Comparison of ENCODE assay signal across 13 mouse cellular contexts in the genomic region with DNA sequence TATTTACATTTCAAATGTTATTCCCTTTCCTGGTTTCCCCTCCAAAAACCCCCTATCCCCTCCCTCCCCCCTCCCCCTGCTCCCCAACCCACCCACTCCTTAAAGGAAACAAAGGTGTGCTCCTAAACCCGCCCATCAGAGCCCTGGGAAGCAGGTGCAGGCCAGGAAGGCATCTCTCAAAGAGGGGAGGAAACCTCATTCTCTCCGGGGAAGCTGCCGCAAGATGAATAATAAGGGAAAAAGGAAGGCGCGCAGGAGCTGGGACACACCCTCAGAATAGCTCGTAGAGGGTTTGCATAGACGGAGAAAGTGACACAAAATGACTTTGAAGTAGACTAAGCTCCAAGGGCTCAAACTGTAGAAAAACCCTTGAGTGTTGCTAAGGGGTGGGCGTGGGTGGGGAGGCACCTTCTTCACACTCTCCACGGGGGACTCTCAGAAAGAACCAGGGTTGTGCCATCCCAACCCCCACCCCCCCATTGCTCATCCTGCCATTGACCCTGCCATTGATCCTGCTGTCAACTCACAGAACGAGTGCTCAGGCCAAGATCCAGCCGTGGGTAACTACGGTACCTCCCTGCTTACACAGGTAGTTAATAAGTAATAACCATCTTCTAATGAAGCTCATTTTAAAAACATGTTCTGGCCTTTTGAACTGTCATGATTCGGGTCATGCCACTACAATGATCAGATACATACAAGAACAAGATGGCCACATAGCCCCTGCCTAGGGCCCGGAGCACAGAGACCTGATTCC. TPM values are rescaled to one million over a fixed set of nuclear protein-coding genes. Genes with fewer than 3 reads are reported as not detected.
A peak's percentile ranks its signal among the peaks of the same experiment; 100 is the strongest.
DNase-seq lines count a peak whose midpoint lies in the region; ATAC-seq lines count a peak whose summit lies in the region.
"Had no signal": no experiment of that assay in that cellular context is flagged by ENCODE, and none has a peak within 500 bp of the region (broad histone marks: within the 10 kb centered on the region; RNA-seq: fewer than 3 reads in every experiment).

No protein-coding gene starts in this region.

- 0 out of 2 replicates have a peak, but pooled peaks cover 6% of the 10 kb centered on the region for H3K4me1 ChIP-seq in forebrain, embryonic 15.5 days
- H3K4me1 ChIP-seq in forebrain, embryonic 14.5 days (ENCODE audit: control insufficient read depth, insufficient read depth, low read length), result no peaks in the 10 kb centered on the region
- H3K4me1 ChIP-seq in midbrain, embryonic 16.5 days (ENCODE audit: control insufficient read depth, insufficient read depth, low read length), result no peaks in the 10 kb centered on the region
- H3K4me1 ChIP-seq: limb, embryonic 13.5 days had no signal

- ATAC-seq in forebrain, embryonic 15.5 days (replicated peaks), result no peak; the same call in 1 of the 2 replicates
- ATAC-seq in forebrain, embryonic 14.5 days, result no peak
- ATAC-seq in midbrain, embryonic 16.5 days, result no peak
- ATAC-seq: Patski had no signal

- no peak overlapping the region for H3K27ac ChIP-seq in forebrain, embryonic 15.5 days (replicated peaks)
- no peak overlapping the region for H3K27ac ChIP-seq in forebrain, embryonic 14.5 days (ENCODE audit: low read depth, low read length)
- H3K27ac ChIP-seq in midbrain, embryonic 16.5 days (ENCODE audit: low read length), result no peak overlapping the region
- H3K27ac ChIP-seq: limb, embryonic 13.5 days had no signal

- no peaks in the 10 kb centered on the region for H3K27me3 ChIP-seq in forebrain, embryonic 15.5 days
- no peaks in the 10 kb centered on the region for H3K27me3 ChIP-seq in forebrain, embryonic 14.5 days (replicated peaks; ENCODE audit: control insufficient read depth, insufficient read depth, low read length)
- no peaks in the 10 kb centered on the region for H3K27me3 ChIP-seq in midbrain, embryonic 16.5 days (ENCODE audit: control insufficient read depth, insufficient read depth, low read depth, low read length)
- H3K27me3 ChIP-seq: Patski had no signal

- H3K9ac ChIP-seq in forebrain, embryonic 15.5 days (replicated peaks), result no peak overlapping the region
- no peak overlapping the region for H3K9ac ChIP-seq in forebrain, embryonic 14.5 days (ENCODE audit: low read length)
- H3K9ac ChIP-seq in midbrain, embryonic 16.5 days (ENCODE audit: low read depth, low read length), result no peak overlapping the region

- no peak overlapping the region for H3K4me3 ChIP-seq in forebrain, embryonic 15.5 days
- no peak overlapping the region for H3K4me3 ChIP-seq in forebrain, embryonic 14.5 days (ENCODE audit: low read depth, low read length)
- H3K4me3 ChIP-seq in midbrain, embryonic 16.5 days (ENCODE audit: low read depth, low read length), result no peak overlapping the region
- H3K4me3 ChIP-seq: limb, embryonic 13.5 days had no signal

- 41% methylated on average over 14 of the region's 14 CpGs for WGBS in forebrain, embryonic 15.5 days
- WGBS in forebrain, embryonic 14.5 days, result 40% methylated on average over 14 of the region's 14 CpGs
- 46% methylated on average over 13 of the region's 14 CpGs for WGBS in midbrain, embryonic 16.5 days

- no peak for DNase-seq in forebrain, embryonic 14.5 days (ENCODE audit: low spot score)
- DNase-seq in kidney, postnatal 36 days, result peak; percentile 35 to 37
- DNase-seq in kidney, postnatal 4 days, result no peak
- DNase-seq in WW6 (ENCODE audit: low read depth, low spot score), result peak; percentile 52
- DNase-seq in adrenal gland, adult 8-10 months, result no peak
- no peak for DNase-seq in thymus, postnatal 0 days (ENCODE audit: low spot score)
- DNase-seq: cerebellum, adult 11-12 months; layer of hippocampus, postnatal 36 days; right cerebral cortex, postnatal 14 days had no signal

- H3K4me2 ChIP-seq in forebrain, embryonic 15.5 days (replicated peaks), result peak overlapping the region; percentile 31; the same call in 1 of the 2 replicates
- H3K4me2 ChIP-seq in forebrain, embryonic 14.5 days (ENCODE audit: low read length), result no peak overlapping the region; the same call in 1 of the 2 replicates
- H3K4me2 ChIP-seq in midbrain, embryonic 16.5 days (ENCODE audit: low read length), result peak overlapping the region; percentile 23

- no peaks in the 10 kb centered on the region for H3K36me3 ChIP-seq in forebrain, embryonic 15.5 days
- H3K36me3 ChIP-seq in forebrain, embryonic 14.5 days (ENCODE audit: control insufficient read depth, insufficient read depth, low read length), result no peaks in the 10 kb centered on the region
- H3K36me3 ChIP-seq in midbrain, embryonic 16.5 days (ENCODE audit: control insufficient read depth, insufficient read depth, low read length), result no peaks in the 10 kb centered on the region

- H3K9me3 ChIP-seq in forebrain, embryonic 15.5 days, result no peaks in the 10 kb centered on the region
- no peaks in the 10 kb centered on the region for H3K9me3 ChIP-seq in forebrain, embryonic 14.5 days (replicated peaks; ENCODE audit: control insufficient read depth, low read length)
- H3K9me3 ChIP-seq in midbrain, embryonic 16.5 days (replicated peaks; ENCODE audit: control insufficient read depth, low read length, poor library complexity, severe bottlenecking), result no peaks in the 10 kb centered on the region
- H3K9me3 ChIP-seq: limb, embryonic 13.5 days had no signal

RNA-seq across cellular contexts. Expression of a gene that starts 18.4 kb away (rescaled TPM):
- polyA plus RNA-seq in forebrain, embryonic 15.5 days (2015; fragmentation: Nextera tagmentation; extraction: Ambion mirVana), result 2.7 and 3.2 TPM in 2 replicates
- 1.9 TPM in 2 replicates for polyA plus RNA-seq in forebrain, embryonic 14.5 days (2014; fragmentation: Nextera tagmentation; extraction: Ambion mirVana)
- 2.4 and 3.1 TPM in 2 replicates for polyA plus RNA-seq in midbrain, embryonic 16.5 days (2015; fragmentation: Nextera tagmentation; extraction: Ambion mirVana)
- 10 to 100 TPM; 34.0 to 40.5 (median 37.5) TPM for total RNA-seq in adrenal gland, adult 8-10 months (2022)
- polyA plus RNA-seq in thymus, postnatal 0 days (2015; fragmentation: Nextera tagmentation; extraction: Ambion mirVana), result 22.6 and 24.5 TPM in 2 replicates

RNA-seq across cellular contexts. Expression of a gene that starts 48.2 kb away (rescaled TPM):
- polyA plus RNA-seq in forebrain, embryonic 15.5 days (2015; fragmentation: Nextera tagmentation; extraction: Ambion mirVana), result 16.9 and 17.9 TPM in 2 replicates
- 20.9 and 21.2 TPM in 2 replicates for polyA plus RNA-seq in forebrain, embryonic 14.5 days (2014; fragmentation: Nextera tagmentation; extraction: Ambion mirVana)
- 10.1 and 15.6 TPM in 2 replicates for polyA plus RNA-seq in midbrain, embryonic 16.5 days (2015; fragmentation: Nextera tagmentation; extraction: Ambion mirVana)
- 10 to 100 TPM; 39.1 to 77.7 (median 55.6) TPM for total RNA-seq in adrenal gland, adult 8-10 months (2022)
- polyA plus RNA-seq in thymus, postnatal 0 days (2015; fragmentation: Nextera tagmentation; extraction: Ambion mirVana), result 60.4 and 62.3 TPM in 2 replicates

RNA-seq across cellular contexts. Expression of a gene that starts 48.5 kb away (rescaled TPM):
- 40.7 and 41.5 TPM in 2 replicates for polyA plus RNA-seq in forebrain, embryonic 15.5 days (2015; fragmentation: Nextera tagmentation; extraction: Ambion mirVana)
- 33.4 and 38.7 TPM in 2 replicates for polyA plus RNA-seq in forebrain, embryonic 14.5 days (2014; fragmentation: Nextera tagmentation; extraction: Ambion mirVana)
- 28.6 and 31.9 TPM in 2 replicates for polyA plus RNA-seq in midbrain, embryonic 16.5 days (2015; fragmentation: Nextera tagmentation; extraction: Ambion mirVana)
- total RNA-seq in adrenal gland, adult 8-10 months (2022), result 10 to 100 TPM; 29.0 to 30.4 (median 29.9) TPM
- polyA plus RNA-seq in thymus, postnatal 0 days (2015; fragmentation: Nextera tagmentation; extraction: Ambion mirVana), result 28.6 and 28.9 TPM in 2 replicates

RNA-seq across cellular contexts. Expression of a gene that starts 58.0 kb away (rescaled TPM):
- polyA plus RNA-seq in forebrain, embryonic 15.5 days (2015; fragmentation: Nextera tagmentation; extraction: Ambion mirVana), result 286 and 305 TPM in 2 replicates
- polyA plus RNA-seq in forebrain, embryonic 14.5 days (2014; fragmentation: Nextera tagmentation; extraction: Ambion mirVana), result 295 and 325 TPM in 2 replicates
- polyA plus RNA-seq in midbrain, embryonic 16.5 days (2015; fragmentation: Nextera tagmentation; extraction: Ambion mirVana), result 311 and 351 TPM in 2 replicates
- 100 to 1,000 TPM; 151 to 218 (median 179) TPM for total RNA-seq in adrenal gland, adult 8-10 months (2022)
- polyA plus RNA-seq in thymus, postnatal 0 days (2015; fragmentation: Nextera tagmentation; extraction: Ambion mirVana), result 352 and 368 TPM in 2 replicates

Comparison
In these comparisons a context has a peak if more than half of its experiments do, and no peak if none do; other contexts are left out.
1. DNase-seq: peak in kidney, postnatal 36 days (2 of 2) and WW6 (single experiment); none in forebrain, embryonic 14.5 days (single experiment), kidney, postnatal 4 days (0 of 2), adrenal gland, adult 8-10 months (single experiment) and thymus, postnatal 0 days (single experiment).